Mouse (Mus musculus): Measurements from ENCODE around the gene Myl12a. TPM values are rescaled to one million over a fixed set of nuclear protein-coding genes. Genes with fewer than 3 reads are reported as not detected.
A peak's percentile ranks its signal among the peaks of the same experiment; 100 is the strongest.

Myl12a gene
- polyA plus RNA-seq, 1 experiment: 160 TPM

- Histone ChIP-seq H3K4me3 (ENCODE audit: insufficient read depth, low read depth, low read length) (no peak overlapping the region), H3K27ac (ENCODE audit: insufficient read depth, low read depth, low read length) (no peak overlapping the region), H3K36me3 (ENCODE audit: control insufficient read depth, insufficient read depth, low read length) (no peaks in the 10 kb centered on the region), H3K4me1 (ENCODE audit: control insufficient read depth, insufficient read depth, low read length) (no peaks in the 10 kb centered on the region), H3K27me3 (replicated peaks; ENCODE audit: control insufficient read depth, insufficient read depth, low read length) (no peaks in the 10 kb centered on the region)
- DNase-seq: no peak
- TF ChIP-seq CTCF (conservative IDR thresholded peaks at IDR 0.05; ENCODE audit: insufficient read depth, insufficient read length, low read depth, low read length) (no peak), POLR2A (IDR thresholded peaks at IDR 0.05; ENCODE audit: low read depth, low read length) (no peak)
- 57% methylated on average over 7 of the region's 7 CpGs for WGBS
Measured at GRCm38 (mm10) chr17:70949171-70949570, 53.5 kb downstream of the Myl12a start.

GRCm38 (mm10) chr17:70948721-70949120 is 54.0 kb downstream of the Myl12a start:
- no peak for DNase-seq
- 44% methylated on average over 8 of the region's 8 CpGs for WGBS

GRCm38 (mm10) chr17:70943779-70944178 is 58.9 kb downstream of the Myl12a start:
- WGBS: 58% methylated on average over 4 of the region's 4 CpGs
- Histone ChIP-seq H3K4me3 (ENCODE audit: insufficient read depth, low read depth, low read length) (no peak overlapping the region), H3K36me3 (ENCODE audit: control insufficient read depth, insufficient read depth, low read length) (no peaks in the 10 kb centered on the region), H3K4me1 (ENCODE audit: control insufficient read depth, insufficient read depth, low read length) (no peaks in the 10 kb centered on the region), H3K27me3 (replicated peaks; ENCODE audit: control insufficient read depth, insufficient read depth, low read length) (no peaks in the 10 kb centered on the region), H3K27ac (ENCODE audit: insufficient read depth, low read depth, low read length) (no peak overlapping the region)
- TF ChIP-seq CTCF (conservative IDR thresholded peaks at IDR 0.05; ENCODE audit: insufficient read depth, insufficient read length, low read depth, low read length) (no peak), POLR2A (IDR thresholded peaks at IDR 0.05; ENCODE audit: low read depth, low read length) (no peak)
- peak; percentile 76 for DNase-seq

More at GRCm38 (mm10) chr17:70948721-70949120, 54.0 kb downstream of the Myl12a start:
- H3K4me3 ChIP-seq (ENCODE audit: insufficient read depth, low read depth, low read length): no peak overlapping the region
- H3K27me3 ChIP-seq (replicated peaks; ENCODE audit: control insufficient read depth, insufficient read depth, low read length): no peaks in the 10 kb centered on the region
- no peak for TF ChIP-seq POLR2A (IDR thresholded peaks at IDR 0.05; ENCODE audit: low read depth, low read length)
- no peak overlapping the region for H3K27ac ChIP-seq (ENCODE audit: insufficient read depth, low read depth, low read length)
- no peaks in the 10 kb centered on the region for H3K4me1 ChIP-seq (ENCODE audit: control insufficient read depth, insufficient read depth, low read length)
- no peaks in the 10 kb centered on the region for H3K36me3 ChIP-seq (ENCODE audit: control insufficient read depth, insufficient read depth, low read length)

Other genes with a start within 250 kb of the Myl12a start
- 20.1 and 20.7 TPM in 2 replicates for gene Tgif1, start 149.3 kb downstream of the Myl12a start, polyA plus RNA-seq (2012; rRNA removed)
- gene Myom1, start 245 bp downstream of the Myl12a start, polyA plus RNA-seq (2012; rRNA removed): 2.8 and 4.3 TPM in 2 replicates
- gene Lpin2, start 179.7 kb upstream of the Myl12a start, polyA plus RNA-seq (2012; rRNA removed): 17.7 and 20.5 TPM in 2 replicates